Mouse (Mus musculus) left cerebral cortex, postnatal 4 days (tissue): Measurements from ENCODE around the gene Map2k6. TPM values are rescaled to one million over a fixed set of nuclear protein-coding genes. Genes with fewer than 3 reads are reported as not detected.

Experiments
- DNase-seq: peaks from one replicate; pipeline ENCODE4 v3.0.0-alpha.2; 2022
- intact Hi-C: fragments of 180-260 bp; cut with DNase I; formaldehyde crosslinking; loops from one replicate; pipeline ENCODE4 v1.15.1; 2025
- total RNA-seq, 2 experiments: library from RNA; stranded (reverse); gene quantifications; 2 replicates each; pipeline ENCODE4 v1.2.3; 2021

Gene Map2k6
- total RNA-seq, 2 experiments from 2014 or later: 33.0 to 35.7 TPM

DNA sequence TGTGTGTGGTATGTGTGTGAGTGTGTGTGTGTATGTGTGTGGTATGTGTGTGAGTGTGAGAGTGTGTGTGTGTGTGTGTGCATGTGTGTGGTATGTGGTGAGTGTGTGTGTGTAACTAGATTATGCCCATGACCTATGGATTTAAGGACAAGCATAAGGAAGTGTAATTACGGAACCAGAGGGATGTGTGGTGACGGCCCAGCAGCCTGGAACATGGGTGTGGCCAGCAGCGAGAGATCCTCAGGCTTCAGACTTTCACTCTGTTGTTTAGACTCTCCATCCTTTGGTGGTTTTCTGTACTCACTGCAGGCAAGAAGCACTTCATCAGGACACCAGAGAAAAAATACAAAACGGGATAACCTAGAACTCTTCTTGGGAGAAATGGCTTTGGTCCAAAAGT is 143.0 kb downstream of the Map2k6 start:
- intact Hi-C loops: no loop called here
- no peak for DNase-seq

DNA sequence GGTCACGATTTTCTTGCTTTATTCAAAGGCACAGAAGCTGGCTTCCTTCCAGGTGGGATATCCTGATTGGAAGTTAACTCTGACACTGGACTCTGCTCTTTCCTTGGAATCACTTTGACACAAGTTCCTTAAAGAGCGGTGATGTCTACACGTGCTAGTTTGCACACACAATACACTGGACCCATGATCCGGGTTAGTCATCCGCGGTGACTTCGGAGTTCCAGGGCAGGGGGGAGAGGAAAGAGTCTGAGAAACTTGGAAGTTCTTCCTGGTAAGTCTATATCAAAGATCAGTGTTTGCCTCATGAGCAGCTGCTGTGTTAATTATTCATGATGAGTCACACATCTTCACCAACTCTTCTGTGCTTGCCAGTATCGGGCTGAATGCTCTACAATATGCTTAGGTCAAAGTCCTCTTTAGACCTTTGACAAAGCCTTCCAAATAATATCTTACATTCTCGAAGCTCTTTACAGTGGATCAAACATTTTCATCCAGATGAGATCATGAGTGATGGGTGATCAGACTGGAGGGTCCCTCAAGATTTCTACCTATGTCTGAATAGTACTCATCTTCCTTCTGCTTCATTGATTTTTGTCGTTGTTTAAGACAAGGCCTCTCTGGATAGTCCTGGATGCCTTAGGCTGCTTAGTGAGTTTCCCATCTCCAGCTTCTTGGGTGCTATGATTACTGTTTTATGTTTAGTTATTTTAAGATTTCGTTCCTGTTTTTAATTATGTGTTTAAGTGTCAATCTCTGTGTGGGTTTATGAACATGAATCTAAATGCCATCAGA is 145.7 kb downstream of the Map2k6 start:
- no peak for DNase-seq
- intact Hi-C loops: no loop called here

DNA sequence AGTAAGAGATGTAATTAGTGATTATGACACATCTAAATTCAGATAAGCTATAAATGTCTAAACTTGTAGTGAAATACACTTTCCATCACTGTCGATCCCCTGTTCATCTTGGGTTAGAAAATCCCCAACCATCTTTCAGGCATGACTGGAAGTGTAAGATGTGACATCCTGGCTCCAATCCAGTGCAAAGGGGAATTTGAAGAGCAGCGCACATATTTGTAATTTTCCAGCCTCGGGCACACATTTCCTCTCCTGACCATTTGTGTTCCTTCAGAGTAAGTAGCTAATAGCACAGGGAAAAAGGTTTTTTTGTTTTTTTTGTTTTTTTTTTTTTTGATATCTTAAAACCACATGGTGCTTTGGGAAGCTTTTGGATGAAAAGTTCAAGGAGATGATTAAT is 146.5 kb downstream of the Map2k6 start:
- DNase-seq: no peak
- intact Hi-C loops: no loop called here

- intact Hi-C loops: no loop called here
- no peak for DNase-seq
These were observed 152.6 kb downstream of the Map2k6 start for GRCm38 (mm10) chr11:110551471-110551967.

- intact Hi-C loops: no loop called here
- DNase-seq: no peak
These were observed 163.6 kb downstream of the Map2k6 start for GRCm38 (mm10) chr11:110562320-110563081.

- intact Hi-C loops: no loop called here
These were observed 164.3 kb downstream of the Map2k6 start for GRCm38 (mm10) chr11:110563272-110563671.

DNA sequence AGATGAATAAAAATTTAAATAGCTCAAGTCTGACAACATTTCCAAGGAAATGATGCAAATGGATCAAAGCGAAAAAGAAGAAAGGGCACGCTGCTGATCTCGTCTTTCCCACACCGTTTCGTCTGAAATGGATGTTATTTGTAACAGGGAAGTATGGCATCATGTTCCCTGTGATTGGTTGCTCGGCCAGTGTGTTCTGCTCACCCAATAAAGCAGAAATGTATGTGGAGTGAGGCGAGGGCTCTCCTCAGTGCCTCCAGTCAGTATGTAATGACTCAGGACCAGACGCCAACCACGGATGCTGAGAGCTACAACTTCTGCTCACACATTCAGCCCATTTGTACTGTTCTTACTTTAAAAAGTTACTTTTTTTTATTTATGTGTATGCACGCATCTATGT is 164.9 kb downstream of the Map2k6 start:
- no peak for DNase-seq
- intact Hi-C loops: no loop called here

More at GRCm38 (mm10) chr11:110563272-110563671, 164.3 kb downstream of the Map2k6 start:
- no peak for DNase-seq

DNA sequence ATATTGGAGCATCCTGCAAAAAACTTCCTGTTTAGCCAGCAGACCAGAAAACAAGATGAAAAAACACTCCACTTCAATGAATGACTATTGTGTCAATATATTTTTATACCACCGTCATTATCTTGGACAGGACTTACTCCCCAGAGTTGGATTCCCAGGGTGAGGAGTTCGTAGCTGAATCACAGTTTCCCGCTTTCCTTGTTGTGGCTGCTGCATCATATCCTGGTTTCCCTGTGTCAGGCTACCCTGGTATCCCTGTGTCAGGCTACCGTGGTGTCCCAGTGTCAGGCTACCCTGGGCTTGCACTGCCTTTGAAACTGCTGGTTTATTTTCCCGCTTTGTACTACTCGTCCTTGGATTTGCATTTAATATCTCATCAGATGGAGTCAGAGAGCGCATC is 167.4 kb downstream of the Map2k6 start:
- intact Hi-C loops: no loop called here
- DNase-seq: no peak

GRCm38 (mm10) chr11:110572548-110572947 is 173.6 kb downstream of the Map2k6 start:
- peak; percentile 64 for DNase-seq
- intact Hi-C loops: loop anchor here (5.0 kb wide), 1 partner anchor 490 kb away; no protein-coding TSS in a partner anchor

Other genes starting within 250 kb of the Map2k6 start
- 1 to 10 TPM; 8.6 to 9.5 TPM for gene Abca9, start 230.9 kb upstream of the Map2k6 start, total RNA-seq
- gene Abca6, start 147.3 kb upstream of the Map2k6 start, total RNA-seq: under 1 TPM; 0.89 to 0.94 TPM
- gene Abca5, start 61.4 kb upstream of the Map2k6 start, total RNA-seq: 10 to 100 TPM; 32.4 to 32.7 TPM